Mouse (Mus musculus) midbrain, embryonic 12.5 days (tissue): ENCODE results near the gene 1700003H04Rik. TPM values are rescaled to one million over a fixed set of nuclear protein-coding genes. Genes with fewer than 3 reads are reported as not detected.

ENCODE experiments used
- ATAC-seq: fragments of 200-750 bp; cut with Nextera tagmentation; 2 replicates; pipeline ENCODE4 v1.8.0; 2017; ENCODE audit warnings: low read depth, moderate TSS enrichment, moderate library complexity; ENCODE audit not compliant: low FRiP score
- H3K27ac ChIP-seq: fragments of 300-500 bp; sonication (generic); replicated peaks from 2 replicates; pipeline ENCODE4 v1.5.1; 2016; ENCODE audit warnings: mild to moderate bottlenecking
- H3K27me3 ChIP-seq: fragments of 300-500 bp; sonication (generic); 2 replicates; pipeline ENCODE4 v1.6.1; 2016; ENCODE audit warnings: mild to moderate bottlenecking
- H3K36me3 ChIP-seq: fragments of 300-500 bp; sonication (generic); 2 replicates; pipeline ENCODE4 v1.6.1; 2016
- H3K4me1 ChIP-seq: fragments of 300-500 bp; sonication (generic); 2 replicates; pipeline ENCODE4 v1.6.1; 2016
- H3K4me2 ChIP-seq: fragments of 300-500 bp; sonication (generic); replicated peaks from 2 replicates; pipeline ENCODE4 v1.6.1; 2016; ENCODE audit warnings: mild to moderate bottlenecking, moderate library complexity
- H3K4me3 ChIP-seq: fragments of 300-500 bp; sonication (generic); 2 replicates; pipeline ENCODE4 v1.5.1; 2016; ENCODE audit warnings: mild to moderate bottlenecking
- H3K9ac ChIP-seq: fragments of 300-500 bp; sonication (generic); replicated peaks from 2 replicates; pipeline ENCODE4 v1.6.1; 2016; ENCODE audit warnings: mild to moderate bottlenecking, moderate library complexity
- H3K9me3 ChIP-seq: fragments of 300-500 bp; sonication (generic); 2 replicates; pipeline ENCODE4 v1.6.1; 2016; ENCODE audit warnings: mild to moderate bottlenecking
- WGBS: fragments of 180-500 bp; shearing (Covaris S2); methylation state at CpG from one replicate; pipeline ENCODE4 v1.1.7; 2016; 5-methylcytosine and 5-hydroxymethylcytosine counted together
- polyA plus RNA-seq: library from polyadenylated mRNA; unstranded; fragments of >200 nt; fragmentation: Nextera tagmentation; extraction: Ambion mirVana; gene quantifications from 2 replicates; pipeline ENCODE4 v1.2.1, GENCODE M21; 2016

1700003H04Rik gene
- not detected in 2 replicates for polyA plus RNA-seq

DNA sequence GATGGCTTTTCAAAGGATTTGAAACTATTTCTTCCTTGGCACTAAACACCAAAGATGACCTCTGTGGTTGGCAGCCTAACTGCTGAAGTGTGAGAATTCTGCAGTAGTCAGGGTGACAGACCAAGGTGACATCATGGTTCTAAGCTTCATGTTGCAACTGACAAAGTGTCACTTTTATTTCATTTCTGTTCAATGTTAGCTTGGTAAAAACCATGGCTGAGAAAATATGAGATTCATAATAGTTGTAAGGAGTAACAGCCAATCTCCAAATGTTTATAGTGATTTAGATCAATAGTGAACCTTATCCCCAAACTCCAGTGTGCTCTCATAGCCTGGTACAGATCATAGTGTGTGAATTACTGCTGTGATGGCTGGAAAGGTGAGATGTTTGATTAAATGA, at the start of gene 1700003H04Rik:
Gene 1700003H04Rik (minus strand): TSS at position 101 of the 400 bp plus-strand sequence.
- no peak for ATAC-seq
- Histone ChIP-seq H3K4me3 (no peak within 1 kb of the TSS), H3K27me3 (no peaks in the 10 kb centered on the region), H3K9me3 (no peaks in the 10 kb centered on the region), H3K27ac (no peak within 1 kb of the TSS), H3K9ac (no peak within 1 kb of the TSS), H3K4me1 (no peaks in the 10 kb centered on the region), H3K4me2 (no peak within 1 kb of the TSS), H3K36me3 (no peaks in the 10 kb centered on the region)

DNA sequence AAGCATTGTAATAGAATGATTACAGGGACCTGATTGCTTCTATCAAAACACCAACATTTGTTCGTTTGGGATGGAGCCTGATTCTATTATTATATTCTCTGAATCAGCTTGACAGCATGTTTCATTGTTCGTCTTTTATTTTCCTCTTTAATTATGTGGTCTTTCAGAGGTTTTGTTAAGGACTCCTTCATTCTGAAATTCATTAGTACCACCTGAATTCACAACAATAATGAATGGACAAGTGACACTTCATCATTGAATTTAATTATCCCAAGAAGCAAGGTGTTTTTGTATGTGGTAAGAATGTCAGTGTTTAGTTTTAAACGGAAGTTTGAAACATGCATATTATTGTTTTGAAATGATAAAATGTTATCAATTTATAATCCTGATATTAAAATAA, 42.1 kb upstream of the 1700003H04Rik start:
- Histone ChIP-seq H3K4me1 (no peaks in the 10 kb centered on the region), H3K36me3 (no peaks in the 10 kb centered on the region), H3K4me3 (no peak overlapping the region), H3K9ac (no peak overlapping the region), H3K9me3 (no peaks in the 10 kb centered on the region), H3K27me3 (no peaks in the 10 kb centered on the region), H3K4me2 (no peak overlapping the region), H3K27ac (no peak overlapping the region)
- no peak for ATAC-seq
- WGBS = 45% methylated on average over 3 of the region's 3 CpGs

DNA sequence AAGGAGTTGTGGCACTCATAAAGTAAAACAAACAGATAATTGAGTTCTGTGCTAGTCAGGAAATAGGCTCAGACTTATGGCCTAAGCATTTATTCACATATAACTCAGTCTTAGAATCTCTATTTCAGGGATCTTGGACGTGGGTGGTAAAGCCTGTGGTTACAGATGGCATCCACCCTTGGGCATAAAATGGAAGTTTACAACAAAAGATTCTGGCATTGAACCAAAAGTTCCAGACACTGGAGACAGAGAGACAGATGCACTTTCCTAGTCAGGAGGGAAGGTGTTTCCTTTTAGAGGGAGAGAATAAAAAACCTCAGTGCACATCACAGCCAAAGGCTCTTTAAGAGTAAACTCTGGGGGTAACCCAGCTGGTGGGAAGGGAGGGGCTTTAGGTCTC, 32.4 kb upstream of the 1700003H04Rik start:
- 77% methylated on average over 1 of the region's 1 CpGs for WGBS
- Histone ChIP-seq H3K4me3 (no peak overlapping the region), H3K27me3 (no peaks in the 10 kb centered on the region), H3K9ac (no peak overlapping the region), H3K36me3 (no peaks in the 10 kb centered on the region), H3K4me1 (no peaks in the 10 kb centered on the region), H3K9me3 (no peaks in the 10 kb centered on the region), H3K4me2 (no peak overlapping the region), H3K27ac (no peak overlapping the region)
- no peak for ATAC-seq

DNA sequence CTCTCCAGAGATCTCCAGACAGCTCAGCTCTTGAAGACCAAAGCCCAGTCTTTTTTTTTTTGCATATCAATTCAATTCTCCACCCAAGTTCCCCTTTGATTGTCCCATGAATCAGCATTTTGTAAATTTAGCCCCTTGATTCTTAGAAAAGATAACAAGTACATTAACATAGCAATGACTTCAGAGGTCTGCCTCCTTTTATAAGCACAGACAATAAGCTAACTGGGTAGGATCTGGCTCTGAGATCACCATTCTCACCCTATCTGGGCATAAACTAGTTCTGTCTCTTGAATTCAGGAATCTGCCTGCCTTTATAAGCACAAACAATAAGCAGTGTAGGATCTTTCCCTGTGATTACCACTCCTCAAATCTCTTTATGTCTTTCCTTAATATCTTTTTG, 29.1 kb upstream of the 1700003H04Rik start:
- Histone ChIP-seq H3K4me2 (no peak overlapping the region), H3K36me3 (no peaks in the 10 kb centered on the region), H3K9me3 (no peaks in the 10 kb centered on the region), H3K4me1 (no peaks in the 10 kb centered on the region), H3K9ac (no peak overlapping the region), H3K27ac (no peak overlapping the region), H3K27me3 (no peaks in the 10 kb centered on the region), H3K4me3 (no peak overlapping the region)
- ATAC-seq = no peak

DNA sequence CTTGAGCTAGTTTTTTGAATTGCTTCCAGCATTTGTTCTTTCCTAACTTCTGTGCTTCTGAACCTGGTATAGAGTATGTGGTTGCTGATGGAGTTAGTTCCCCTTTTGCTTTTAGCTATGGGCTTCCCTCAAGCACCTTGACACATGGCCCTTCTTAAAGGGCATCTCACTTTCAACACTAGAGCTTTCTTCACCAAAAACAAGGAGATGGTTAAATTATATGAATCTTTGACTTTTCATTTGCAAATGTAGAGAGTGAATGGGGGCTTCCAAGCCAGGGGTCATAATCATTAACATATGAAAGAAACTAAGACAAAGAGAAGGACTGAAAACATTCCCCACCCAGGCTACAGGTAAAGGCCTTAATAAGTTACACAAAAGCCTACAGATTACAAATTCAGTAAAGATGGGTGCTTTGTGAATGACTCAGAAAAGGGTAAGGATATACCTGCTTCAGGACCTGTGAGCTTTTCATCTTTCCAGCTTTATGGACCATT, 25.2 kb upstream of the 1700003H04Rik start:
- H3K27me3 ChIP-seq = no peaks in the 10 kb centered on the region
- no peak overlapping the region for H3K27ac ChIP-seq
- H3K4me1 ChIP-seq = no peaks in the 10 kb centered on the region
- no peak overlapping the region for H3K9ac ChIP-seq
- no peak overlapping the region for H3K4me3 ChIP-seq
- ATAC-seq = no peak
- no peaks in the 10 kb centered on the region for H3K9me3 ChIP-seq
- H3K36me3 ChIP-seq = no peaks in the 10 kb centered on the region
- no peak overlapping the region for H3K4me2 ChIP-seq

DNA sequence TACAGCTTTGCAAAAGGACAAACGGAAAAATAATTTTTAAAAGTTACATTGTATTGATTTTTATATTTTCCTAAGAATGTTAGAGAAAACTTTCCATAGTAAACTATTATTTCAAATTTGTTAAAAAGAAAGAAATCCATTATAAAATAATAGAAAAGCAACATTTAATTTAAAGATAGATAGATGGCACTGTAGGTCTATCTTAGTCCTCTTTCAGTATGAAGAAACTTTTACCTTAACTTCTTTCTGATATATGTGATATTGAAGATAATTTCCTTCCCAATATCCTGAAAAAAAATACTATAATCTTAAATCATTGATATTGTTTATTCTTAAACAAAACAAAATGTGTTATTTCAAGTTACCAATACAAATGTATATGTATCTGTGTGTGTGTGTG, 24.6 kb upstream of the 1700003H04Rik start:
- WGBS = 85% methylated on average over 1 of the region's 1 CpGs
- H3K27ac ChIP-seq = no peak overlapping the region
- H3K4me3 ChIP-seq = no peak overlapping the region

DNA sequence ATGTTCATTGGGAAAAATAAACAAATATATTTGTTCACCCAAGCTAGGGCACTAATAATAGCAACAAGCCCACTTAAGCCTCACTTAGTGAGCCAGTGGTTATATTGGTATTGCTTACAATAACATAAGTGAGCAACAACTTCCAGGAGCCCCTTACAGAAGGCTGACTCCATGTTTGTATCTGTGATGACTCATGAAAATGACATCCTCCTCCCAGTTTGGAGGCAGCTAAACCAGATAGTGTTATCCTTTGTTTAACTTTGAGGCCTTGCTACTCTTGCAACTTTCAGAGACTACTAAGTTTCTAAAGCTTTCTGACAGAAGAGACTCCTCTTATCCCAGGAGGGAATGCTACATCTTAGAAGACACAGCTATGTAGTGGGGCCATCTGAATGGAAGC, 16.9 kb upstream of the 1700003H04Rik start:
- no peaks in the 10 kb centered on the region for H3K4me1 ChIP-seq
- no peak for ATAC-seq
- no peaks in the 10 kb centered on the region for H3K36me3 ChIP-seq
- H3K4me2 ChIP-seq = no peak overlapping the region
- H3K4me3 ChIP-seq = no peak overlapping the region
- H3K27me3 ChIP-seq = no peaks in the 10 kb centered on the region
- H3K9ac ChIP-seq = no peak overlapping the region
- no peak overlapping the region for H3K27ac ChIP-seq
- H3K9me3 ChIP-seq = no peaks in the 10 kb centered on the region

More for the DNA sequence above, 24.6 kb upstream of the 1700003H04Rik start:
- no peak overlapping the region for H3K4me2 ChIP-seq
- no peak for ATAC-seq
- H3K36me3 ChIP-seq = no peaks in the 10 kb centered on the region
- no peaks in the 10 kb centered on the region for H3K4me1 ChIP-seq
- H3K9ac ChIP-seq = no peak overlapping the region
- H3K27me3 ChIP-seq = no peaks in the 10 kb centered on the region
- no peaks in the 10 kb centered on the region for H3K9me3 ChIP-seq

DNA sequence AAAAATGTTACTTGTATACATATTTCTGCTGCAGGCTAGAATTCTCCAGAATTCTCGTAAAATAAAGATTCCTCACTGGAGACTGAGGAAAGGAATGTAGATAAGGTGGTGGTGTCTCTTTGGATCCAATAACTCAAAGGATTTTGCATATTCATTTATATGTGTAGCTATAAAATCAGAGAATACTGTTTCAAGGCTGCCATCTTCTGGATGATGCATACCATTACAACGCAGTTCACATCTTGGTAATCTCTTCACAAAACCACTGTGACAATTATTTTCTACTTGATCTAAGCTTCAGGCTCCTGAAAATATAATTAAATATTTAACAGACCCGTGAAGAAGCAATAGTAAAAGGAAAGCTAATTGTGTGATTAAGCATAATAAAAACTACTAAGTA, 6.6 kb upstream of the 1700003H04Rik start:
- WGBS = 22% methylated on average over 3 of the region's 3 CpGs
- no peaks in the 10 kb centered on the region for H3K4me1 ChIP-seq

DNA sequence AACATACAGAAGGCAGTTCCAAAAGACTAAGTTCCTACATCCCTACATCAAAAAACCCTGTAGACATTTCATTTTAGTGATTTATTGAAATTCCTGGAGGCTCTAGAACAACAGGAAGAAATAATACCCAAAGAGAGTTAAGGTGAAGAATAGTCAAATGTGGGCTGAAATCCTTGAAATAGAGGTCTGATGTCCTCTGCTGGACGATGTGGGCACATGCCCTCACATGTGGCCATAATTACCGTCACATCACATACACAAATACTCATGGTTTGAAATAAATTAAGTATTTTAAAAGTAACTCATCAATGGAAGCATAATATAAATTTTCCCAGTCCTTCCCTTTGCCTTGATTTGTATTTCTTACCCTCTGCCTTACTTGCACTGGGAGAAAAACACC, 4.9 kb upstream of the 1700003H04Rik start:
- H3K27ac ChIP-seq = no peak overlapping the region
- H3K27me3 ChIP-seq = no peaks in the 10 kb centered on the region
- H3K4me1 ChIP-seq = no peaks in the 10 kb centered on the region
- H3K4me2 ChIP-seq = no peak overlapping the region
- H3K9me3 ChIP-seq = no peaks in the 10 kb centered on the region
- WGBS = 82% methylated on average over 2 of the region's 2 CpGs
- H3K4me3 ChIP-seq = no peak overlapping the region
- H3K9ac ChIP-seq = no peak overlapping the region
- H3K36me3 ChIP-seq = no peaks in the 10 kb centered on the region
- no peak for ATAC-seq

More for the DNA sequence above, 6.6 kb upstream of the 1700003H04Rik start:
- H3K9ac ChIP-seq = no peak overlapping the region
- H3K9me3 ChIP-seq = no peaks in the 10 kb centered on the region
- H3K4me2 ChIP-seq = no peak overlapping the region
- H3K27me3 ChIP-seq = no peaks in the 10 kb centered on the region
- H3K4me3 ChIP-seq = no peak overlapping the region
- peak; percentile 62; the same call in 1 of the 2 replicates for ATAC-seq
- no peak overlapping the region for H3K27ac ChIP-seq
- no peaks in the 10 kb centered on the region for H3K36me3 ChIP-seq

DNA sequence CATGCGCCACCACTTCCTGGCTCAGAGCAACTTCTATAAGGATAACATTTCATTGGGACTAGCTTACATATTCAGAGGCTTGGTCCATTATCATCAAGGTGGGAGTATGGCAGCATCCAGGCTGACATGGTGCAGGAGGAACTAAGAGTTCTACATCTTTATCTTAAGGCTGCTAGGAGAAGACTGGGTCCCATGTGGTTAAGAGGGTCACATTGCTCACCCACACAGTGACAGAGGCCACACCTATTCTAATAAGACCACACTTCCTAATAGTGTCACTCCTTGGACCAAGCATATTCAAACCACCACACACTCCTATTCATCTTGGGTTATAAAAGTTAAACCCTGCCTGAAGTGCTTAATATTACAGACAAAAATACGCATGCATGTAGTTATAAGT, 23.6 kb downstream of the 1700003H04Rik start:
- ATAC-seq = no peak
- H3K36me3 ChIP-seq = no peaks in the 10 kb centered on the region
- H3K9me3 ChIP-seq = no peaks in the 10 kb centered on the region
- no peak overlapping the region for H3K4me2 ChIP-seq
- H3K27ac ChIP-seq = no peak overlapping the region
- H3K9ac ChIP-seq = no peak overlapping the region
- 91% methylated on average over 2 of the region's 2 CpGs for WGBS
- no peaks in the 10 kb centered on the region for H3K4me1 ChIP-seq
- H3K4me3 ChIP-seq = no peak overlapping the region
- no peaks in the 10 kb centered on the region for H3K27me3 ChIP-seq

DNA sequence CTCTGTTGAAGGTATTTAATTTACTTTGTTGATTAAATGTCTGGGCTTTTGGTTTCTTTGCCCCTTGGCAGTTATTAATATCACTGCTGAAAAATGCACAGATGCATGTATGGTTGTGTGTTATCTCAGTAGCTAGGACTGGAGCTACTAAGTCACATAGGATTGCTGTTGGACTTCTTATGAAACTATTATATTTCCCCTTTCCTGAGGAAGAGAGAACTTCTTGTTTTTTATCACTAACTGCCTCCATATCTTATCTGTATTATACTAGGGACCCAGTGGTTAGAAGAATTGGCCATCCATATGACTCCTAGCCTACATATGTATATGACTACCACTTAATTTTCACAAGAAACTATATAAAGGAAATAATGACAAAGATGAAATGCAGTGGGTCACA, 24.9 kb downstream of the 1700003H04Rik start:
- ATAC-seq = no peak
- H3K4me3 ChIP-seq = no peak overlapping the region
- H3K27ac ChIP-seq = no peak overlapping the region
- no peaks in the 10 kb centered on the region for H3K4me1 ChIP-seq
- no peaks in the 10 kb centered on the region for H3K27me3 ChIP-seq
- no peak overlapping the region for H3K9ac ChIP-seq
- H3K36me3 ChIP-seq = no peaks in the 10 kb centered on the region
- H3K4me2 ChIP-seq = no peak overlapping the region
- H3K9me3 ChIP-seq = no peaks in the 10 kb centered on the region

DNA sequence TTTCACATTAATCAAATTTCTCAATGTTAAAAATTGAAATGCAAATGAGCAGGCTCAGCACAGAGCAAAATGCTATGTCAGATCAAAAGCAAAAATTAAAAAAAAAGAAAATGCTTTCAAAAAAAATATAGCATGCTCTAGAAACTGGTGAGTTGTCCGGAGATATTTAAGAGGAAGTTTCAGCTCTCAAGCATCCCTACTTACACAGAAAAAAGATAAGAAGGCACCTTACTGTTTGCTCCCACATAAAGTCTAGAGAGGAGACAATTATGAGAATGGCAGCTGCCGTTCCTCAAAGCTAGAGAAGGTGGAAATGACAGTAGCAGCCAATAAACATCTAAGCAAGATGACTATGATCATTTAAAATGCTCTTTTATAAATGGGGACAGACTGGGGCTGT, 25.8 kb downstream of the 1700003H04Rik start:
- Histone ChIP-seq H3K4me3 (no peak overlapping the region), H3K4me1 (no peaks in the 10 kb centered on the region), H3K9ac (no peak overlapping the region), H3K36me3 (no peaks in the 10 kb centered on the region), H3K27ac (no peak overlapping the region), H3K27me3 (no peaks in the 10 kb centered on the region), H3K4me2 (no peak overlapping the region), H3K9me3 (no peaks in the 10 kb centered on the region)
- WGBS = 82% methylated on average over 2 of the region's 2 CpGs
- no peak for ATAC-seq

DNA sequence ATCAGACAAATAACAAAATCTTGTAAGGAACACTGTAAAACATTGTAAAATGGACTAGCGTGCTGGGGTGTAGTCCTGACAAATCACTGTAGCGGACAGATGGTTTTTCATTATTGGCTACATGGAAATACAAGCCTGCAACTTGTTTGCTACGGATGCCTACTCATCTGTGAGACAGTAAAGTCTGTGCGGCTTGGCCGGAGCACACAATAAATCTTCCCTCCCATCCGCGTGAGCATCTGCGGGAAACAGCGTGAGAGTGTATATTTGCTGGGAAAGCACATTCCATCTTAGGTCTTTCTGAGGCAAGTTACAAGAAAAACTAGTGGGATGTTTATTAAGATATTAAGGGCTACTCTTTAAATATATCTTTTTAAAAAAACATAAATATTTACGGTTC, 32.0 kb downstream of the 1700003H04Rik start:
- Histone ChIP-seq H3K4me1 (no peaks in the 10 kb centered on the region), H3K27me3 (no peaks in the 10 kb centered on the region), H3K27ac (no peak overlapping the region), H3K36me3 (no peaks in the 10 kb centered on the region), H3K4me2 (no peak overlapping the region), H3K9me3 (no peaks in the 10 kb centered on the region), H3K4me3 (no peak overlapping the region), H3K9ac (no peak overlapping the region)
- no peak for ATAC-seq
- 92% methylated on average over 10 of the region's 10 CpGs for WGBS
